Mouse (Mus musculus): ENCODE measurements around the gene Btg2.

Btg2 gene

GRCm38 (mm10) chr1:134055666-134056245 lies 23.2 kb downstream of the Btg2 start:
- DNase-seq: no peak

- no peak for DNase-seq
Observed at GRCm38 (mm10) chr1:134055058-134055457, 23.9 kb downstream of the Btg2 start.

DNA sequence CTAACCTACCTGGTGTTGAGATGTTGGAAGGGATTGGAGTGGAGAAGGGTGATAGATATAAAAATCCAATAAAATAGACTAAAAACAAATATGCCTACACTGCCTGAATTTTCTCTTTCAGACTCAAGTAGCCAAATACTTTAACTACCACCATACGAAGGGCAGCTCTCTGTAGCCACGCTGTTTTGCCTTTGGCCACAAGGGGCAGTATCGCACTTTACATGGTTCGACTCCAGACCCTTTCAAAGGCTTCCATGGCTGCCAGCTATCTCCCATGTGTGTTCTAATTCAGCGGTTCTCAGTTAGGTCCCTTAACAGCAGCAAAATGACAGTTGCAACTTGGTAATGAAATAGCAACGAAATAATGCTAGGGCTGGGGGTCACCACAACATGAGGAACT lies 25.7 kb downstream of the Btg2 start:
- peak; percentile 79 for DNase-seq

- DNase-seq: no peak
Observed at GRCm38 (mm10) chr1:134049542-134049941, 29.4 kb downstream of the Btg2 start.

GRCm38 (mm10) chr1:134048759-134049158 lies 30.2 kb downstream of the Btg2 start:
- DNase-seq: peak; percentile 80

DNA sequence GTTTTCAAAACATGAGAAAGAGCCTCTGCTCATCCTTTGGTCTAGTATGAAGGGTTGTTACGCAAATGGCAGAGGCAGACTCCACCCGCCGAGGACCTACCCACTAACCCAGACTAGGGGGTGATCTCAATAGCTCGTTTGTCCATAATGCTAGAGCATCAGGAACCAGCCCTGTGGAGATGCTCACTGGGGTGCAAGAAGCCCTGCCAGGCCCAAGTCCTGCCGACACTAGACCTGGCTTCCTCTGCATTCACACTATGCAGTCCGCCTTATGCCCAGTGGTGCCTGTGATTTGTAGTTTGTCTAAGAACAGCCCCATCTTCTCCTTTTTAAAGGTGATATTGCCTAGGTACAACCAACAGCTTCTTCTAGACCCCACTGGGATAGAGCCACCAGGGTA lies 31.5 kb downstream of the Btg2 start:
- DNase-seq: no peak

- no peak for DNase-seq
Observed at GRCm38 (mm10) chr1:134046387-134046786, 32.5 kb downstream of the Btg2 start.

GRCm38 (mm10) chr1:134045971-134046370 lies 32.9 kb downstream of the Btg2 start:
- peak; percentile 85 for DNase-seq

GRCm38 (mm10) chr1:134044805-134045204 lies 34.1 kb downstream of the Btg2 start:
- no peak for DNase-seq

GRCm38 (mm10) chr1:134042341-134042740 lies 36.6 kb downstream of the Btg2 start:
- DNase-seq: no peak

DNA sequence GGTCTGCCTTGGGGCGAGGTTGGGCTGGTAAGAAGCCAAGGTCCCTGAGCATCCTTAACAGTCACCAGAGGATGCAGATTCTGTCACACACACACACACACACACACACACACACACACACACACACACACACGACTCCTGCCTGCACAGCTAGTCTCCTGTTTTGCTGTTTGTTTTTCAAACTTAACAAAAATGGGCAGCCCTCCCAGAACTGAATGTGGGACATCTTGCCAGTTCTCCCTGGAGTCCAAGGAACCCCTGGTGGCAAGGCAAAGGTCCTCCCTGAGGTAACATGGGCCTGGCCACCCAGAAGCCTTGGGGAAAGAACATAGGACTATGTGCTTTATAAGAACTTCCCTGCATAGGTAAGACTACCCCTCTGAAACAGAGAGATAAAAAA lies 37.0 kb downstream of the Btg2 start:
- no peak for DNase-seq

DNA sequence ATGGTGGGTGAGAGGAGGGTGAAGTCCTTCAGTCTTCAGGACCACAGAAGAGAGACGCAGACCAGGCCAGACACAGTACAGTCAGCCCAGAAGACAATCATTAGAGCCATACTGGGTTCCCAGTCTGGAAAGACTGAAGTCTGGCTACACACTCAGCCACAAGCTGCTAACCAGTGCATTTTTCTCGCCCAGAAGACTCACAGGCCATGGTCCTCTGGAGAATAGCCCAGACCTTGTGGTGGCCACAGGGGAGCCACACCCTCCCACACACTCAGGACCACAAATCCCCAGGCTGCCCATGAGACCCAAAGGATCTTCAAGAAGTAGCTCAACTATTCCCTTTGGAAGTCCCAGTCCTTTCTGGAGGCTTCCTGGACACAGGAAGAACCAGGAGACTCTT lies 39.6 kb downstream of the Btg2 start:
- no peak for DNase-seq

GRCm38 (mm10) chr1:134038336-134038735 lies 40.6 kb downstream of the Btg2 start:
- DNase-seq: no peak

- no peak for DNase-seq
Observed at GRCm38 (mm10) chr1:134037172-134037571, 41.7 kb downstream of the Btg2 start, which contains the start of gene Fmod. Fmod (plus strand) TSS chr1:134037254.

DNA sequence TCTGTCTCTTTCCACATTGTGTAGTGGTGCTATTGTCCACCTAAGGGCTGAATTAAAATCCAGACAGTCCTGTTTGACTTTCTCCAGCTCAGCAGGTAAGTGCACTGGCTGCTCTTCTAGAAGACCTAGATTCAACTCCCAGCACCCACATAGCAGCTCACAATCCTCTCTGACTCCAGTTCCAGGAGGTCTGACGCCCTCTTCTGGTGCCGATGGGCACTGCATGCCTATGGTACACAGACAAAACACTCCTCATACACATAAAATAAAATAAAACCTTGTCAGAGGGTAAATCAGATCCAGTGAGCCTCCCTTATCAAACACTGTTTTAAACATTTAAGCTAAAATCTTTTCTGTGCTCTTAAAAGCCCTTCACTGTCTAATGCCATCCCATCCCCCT lies 42.4 kb downstream of the Btg2 start:
- no peak for DNase-seq

DNA sequence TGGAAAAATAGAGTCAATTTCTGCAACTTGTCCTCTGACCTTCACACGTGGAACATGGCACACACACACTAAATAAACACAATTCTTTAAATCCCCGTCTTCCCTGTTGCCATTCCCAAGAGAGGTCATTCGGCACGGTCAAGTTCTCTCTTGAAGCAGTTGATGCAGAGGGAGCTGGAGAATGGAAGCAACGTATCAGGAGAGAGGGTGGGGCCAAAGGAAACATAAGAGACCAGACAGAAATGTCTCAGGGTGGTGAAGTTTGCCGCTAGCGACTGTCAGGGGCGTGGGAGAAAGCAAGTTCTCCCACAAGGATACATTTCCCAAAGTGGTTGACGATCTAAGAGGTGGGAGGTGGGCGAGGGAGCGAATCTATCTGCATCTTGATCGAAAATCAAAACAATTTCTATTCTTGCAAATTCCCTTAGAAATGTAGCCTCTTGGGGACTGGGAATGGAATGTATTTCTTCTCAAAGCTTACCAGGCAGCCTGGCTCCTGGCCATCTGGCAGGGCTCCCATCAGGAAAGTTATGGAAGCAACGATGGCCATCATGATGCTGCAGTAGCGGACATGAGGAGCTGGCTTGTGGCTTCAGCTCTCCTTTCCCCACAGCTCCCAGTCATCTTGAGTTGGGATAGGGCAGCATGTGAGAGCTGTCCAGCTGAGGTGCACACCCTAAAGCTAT lies 50.6 kb downstream of the Btg2 start:
- DNase-seq: no peak

- DNase-seq: no peak
Observed at GRCm38 (mm10) chr1:134026741-134027140, 52.2 kb downstream of the Btg2 start.

DNA sequence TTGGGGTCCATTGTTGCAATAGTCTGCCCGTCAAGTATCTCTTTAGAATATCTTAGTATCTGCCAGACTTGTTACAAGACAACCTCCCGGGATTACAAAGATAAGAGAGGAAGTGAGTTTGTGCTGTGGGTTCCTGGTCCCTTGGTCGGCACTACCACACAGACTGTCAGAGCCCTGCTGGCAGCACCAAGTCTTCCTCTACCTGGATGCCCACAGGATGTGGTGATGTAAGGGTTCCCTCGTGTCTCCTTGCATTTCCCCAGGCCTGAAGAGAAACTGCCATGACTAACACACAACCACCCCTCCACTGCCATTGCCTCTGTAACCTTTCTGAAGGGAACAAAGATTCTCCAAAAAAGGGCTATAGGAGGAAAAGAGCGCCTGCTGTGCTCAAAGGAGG lies 52.9 kb downstream of the Btg2 start:
- DNase-seq: no peak

All from cerebellum, adult 9-11 months (tissue).